Mouse (Mus musculus) heart, postnatal 0 days (tissue): ENCODE results near the gene Hid1.

Experiments used
- CTCF ChIP-seq: IDR thresholded peaks from 2 replicates; pipeline ENCODE4 v1.5.1; 2016; ENCODE audit warnings: antibody characterized with exemption, control low read depth, low read depth
- EP300 ChIP-seq: IDR thresholded peaks from 2 replicates; pipeline ENCODE4 v1.6.1; 2016; ENCODE audit warnings: antibody characterized with exemption, low read depth

DNA sequence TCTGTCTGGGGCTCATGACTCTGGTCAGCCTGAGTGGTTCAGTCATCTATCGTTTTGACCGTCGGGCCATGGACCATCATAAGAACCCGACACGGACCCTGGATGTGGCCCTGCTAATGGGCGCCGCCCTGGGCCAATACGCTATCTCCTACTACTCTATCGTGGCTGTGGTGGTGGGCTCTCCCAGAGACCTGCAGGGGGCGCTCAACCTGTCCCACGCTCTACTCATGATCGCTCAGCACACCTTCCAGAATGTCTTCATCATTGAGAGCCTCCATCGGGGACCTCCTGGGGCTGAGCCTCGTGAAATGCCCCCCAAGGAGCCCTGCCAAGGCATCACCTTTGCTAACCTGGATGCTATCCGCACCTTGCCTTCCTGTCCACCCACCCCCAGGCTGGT, 38.2 kb downstream of the Hid1 start:
- TF ChIP-seq CTCF (no peak), EP300 (no peak)
